Mouse (Mus musculus) mesoderm, embryonic 11.5 days (tissue): ENCODE data around the gene Prpf38b.

Source experiments
- DNase-seq: peaks from one replicate; pipeline ENCODE4 v3.0.0-alpha.2; 2012; ENCODE audit warnings: low read depth, low spot score

Gene Prpf38b

GRCm38 (mm10) chr3:108860786-108861185, 50.7 kb downstream of the Prpf38b start:
- no peak for DNase-seq

DNA sequence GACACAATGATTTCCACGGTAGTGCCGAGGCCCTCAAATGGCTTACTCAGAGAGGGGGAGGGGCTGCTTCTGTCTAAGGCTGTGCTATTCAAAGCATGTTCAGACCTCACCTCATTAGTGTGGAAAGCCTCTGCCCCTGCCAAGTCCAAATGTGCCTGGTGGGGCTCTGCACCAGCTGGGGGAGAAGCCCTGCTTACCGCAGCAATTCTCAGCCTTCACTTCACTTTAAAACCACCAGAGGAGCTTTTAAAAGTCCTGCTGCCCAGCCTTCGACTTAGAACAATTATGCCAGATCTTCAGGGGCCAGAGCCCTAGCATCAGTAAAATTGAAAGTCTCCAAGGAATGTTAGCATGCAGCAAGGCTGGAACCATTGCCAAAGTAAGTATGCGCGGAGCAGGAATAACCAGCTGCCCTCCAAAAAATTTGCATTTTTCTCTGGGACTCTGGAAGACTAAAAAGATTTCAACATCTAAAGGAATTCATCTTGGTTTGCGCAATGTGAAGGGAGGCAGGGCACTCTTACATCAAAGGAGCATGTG, 53.2 kb downstream of the Prpf38b start:
- DNase-seq, result peak; percentile 37

DNA sequence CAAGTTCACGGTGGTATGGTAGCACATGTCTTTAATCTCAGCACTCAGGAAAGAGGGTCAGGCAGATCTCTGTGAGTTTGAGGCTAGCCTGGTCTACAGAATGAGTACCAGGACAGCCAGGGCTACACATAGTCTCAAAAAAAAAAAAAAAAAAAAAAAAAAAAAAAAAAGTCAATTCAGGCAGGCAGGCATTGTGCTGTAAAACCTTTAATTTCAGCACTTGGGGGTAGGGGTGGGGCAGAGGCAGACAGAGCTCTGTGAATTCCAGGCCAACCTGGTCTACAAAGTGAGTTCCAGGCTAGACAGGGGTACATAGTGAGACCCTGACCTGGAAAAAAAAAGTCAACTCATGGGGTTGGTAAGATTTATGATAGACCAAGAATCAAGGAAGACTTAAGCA, 53.8 kb downstream of the Prpf38b start:
- no peak for DNase-seq

DNA sequence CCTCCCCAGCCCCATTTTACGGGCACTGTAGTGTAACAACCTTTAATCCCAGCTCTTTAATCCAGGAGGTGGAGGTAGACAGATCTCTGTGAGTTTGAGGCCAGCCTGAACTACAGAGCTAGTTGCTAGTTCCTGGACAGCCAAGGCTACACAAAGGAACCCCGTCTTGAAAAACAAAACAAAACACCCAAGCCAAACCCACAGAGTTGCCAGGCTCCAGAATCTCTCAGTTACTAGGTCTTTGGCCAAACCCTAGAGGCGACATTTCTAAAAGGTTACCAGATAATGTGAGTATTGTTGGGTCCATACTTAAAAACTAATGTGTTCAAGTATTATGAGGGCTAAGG, 54.4 kb downstream of the Prpf38b start:
- DNase-seq, result no peak

- no peak for DNase-seq
Observed at GRCm38 (mm10) chr3:108856386-108857123, 55.0 kb downstream of the Prpf38b start.

GRCm38 (mm10) chr3:108855864-108856263, 55.7 kb downstream of the Prpf38b start:
- no peak for DNase-seq

GRCm38 (mm10) chr3:108855371-108855770, 56.2 kb downstream of the Prpf38b start:
- no peak for DNase-seq

- DNase-seq, result no peak
Observed at GRCm38 (mm10) chr3:108853266-108853665, 58.3 kb downstream of the Prpf38b start.
